Mouse (Mus musculus) midbrain, embryonic 15.5 days (tissue): ENCODE data around the gene Slc22a1. TPM values are rescaled to one million over a fixed set of nuclear protein-coding genes. Genes with fewer than 3 reads are reported as not detected.

Experiments
- ATAC-seq: fragments of 200-750 bp; cut with Nextera tagmentation; replicated peaks from 2 replicates; pipeline ENCODE4 v1.8.0; 2017; ENCODE audit warnings: moderate TSS enrichment
- H3K27ac ChIP-seq: fragments of 300-500 bp; sonication (generic); 2 replicates; pipeline ENCODE4 v1.5.1; 2015; ENCODE audit warnings: mild to moderate bottlenecking, inconsistent platforms
- H3K27me3 ChIP-seq: fragments of 300-500 bp; sonication (generic); replicated peaks from 2 replicates; pipeline ENCODE4 v1.6.1; 2015; ENCODE audit warnings: inconsistent platforms
- H3K36me3 ChIP-seq: fragments of 300-500 bp; sonication (generic); replicated peaks from 2 replicates; pipeline ENCODE4 v1.6.1; 2015; ENCODE audit warnings: inconsistent platforms
- H3K4me1 ChIP-seq: fragments of 300-500 bp; sonication (generic); 2 replicates; pipeline ENCODE4 v1.6.1; 2015; ENCODE audit warnings: inconsistent platforms
- H3K4me2 ChIP-seq: fragments of 300-500 bp; sonication (generic); 2 replicates; pipeline ENCODE4 v1.6.1; 2015; ENCODE audit warnings: inconsistent platforms, mild to moderate bottlenecking, moderate library complexity
- H3K4me3 ChIP-seq: fragments of 300-500 bp; sonication (generic); 2 replicates; pipeline ENCODE4 v1.5.1; 2015; ENCODE audit warnings: mild to moderate bottlenecking, inconsistent platforms
- H3K9ac ChIP-seq: fragments of 300-500 bp; sonication (generic); 2 replicates; pipeline ENCODE4 v1.6.1; 2015; ENCODE audit warnings: mild to moderate bottlenecking, inconsistent platforms
- H3K9me3 ChIP-seq: fragments of 300-500 bp; sonication (generic); 2 replicates; pipeline ENCODE4 v1.6.1; 2016; ENCODE audit warnings: inconsistent platforms
- WGBS: fragments of 180-500 bp; shearing (Covaris S2); methylation state at CpG from one replicate; pipeline ENCODE4 v1.1.7; 2015; ENCODE audit warnings: mixed read lengths; 5-methylcytosine and 5-hydroxymethylcytosine counted together
- polyA plus RNA-seq: library from polyadenylated mRNA; unstranded; fragments of >200 nt; fragmentation: Nextera tagmentation; extraction: Ambion mirVana; gene quantifications from 2 replicates; pipeline ENCODE4 v1.2.1, GENCODE M21; 2015

Gene Slc22a1
- polyA plus RNA-seq, 1 experiment from 2014 or later = not detected

- 91% methylated on average over 2 of the region's 2 CpGs for WGBS
- ATAC-seq = no peak
- peaks cover 30% of the 10 kb centered on the region for H3K36me3 ChIP-seq
- no peak overlapping the region for H3K4me2 ChIP-seq
- H3K4me1 ChIP-seq = no peaks in the 10 kb centered on the region
- H3K4me3 ChIP-seq = no peak overlapping the region
- H3K27me3 ChIP-seq = no peaks in the 10 kb centered on the region
- H3K9me3 ChIP-seq = no peaks in the 10 kb centered on the region
- no peak overlapping the region for H3K27ac ChIP-seq
- H3K9ac ChIP-seq = no peak overlapping the region
These were observed 35.3 kb upstream of the Slc22a1 start for GRCm38 (mm10) chr17:12710976-12711375.

- no peak overlapping the region for H3K27ac ChIP-seq
- no peaks in the 10 kb centered on the region for H3K27me3 ChIP-seq
- no peak overlapping the region for H3K4me3 ChIP-seq
- 83% methylated on average over 13 of the region's 13 CpGs for WGBS
- H3K9me3 ChIP-seq = no peaks in the 10 kb centered on the region
- no peak overlapping the region for H3K4me2 ChIP-seq
- H3K36me3 ChIP-seq = peaks cover 34% of the 10 kb centered on the region
- H3K4me1 ChIP-seq = no peaks in the 10 kb centered on the region
- H3K9ac ChIP-seq = no peak overlapping the region
- no peak for ATAC-seq
These were observed 34.6 kb upstream of the Slc22a1 start for GRCm38 (mm10) chr17:12710050-12710780.

GRCm38 (mm10) chr17:12708398-12708797 is 32.8 kb upstream of the Slc22a1 start:
- 96% methylated on average over 3 of the region's 3 CpGs for WGBS
- H3K4me1 ChIP-seq = no peaks in the 10 kb centered on the region
- H3K27ac ChIP-seq = no peak overlapping the region
- no peaks in the 10 kb centered on the region for H3K27me3 ChIP-seq
- no peak overlapping the region for H3K4me2 ChIP-seq
- no peaks in the 10 kb centered on the region for H3K9me3 ChIP-seq
- no peak for ATAC-seq
- H3K36me3 ChIP-seq = peaks cover 36% of the 10 kb centered on the region
- H3K4me3 ChIP-seq = no peak overlapping the region
- no peak overlapping the region for H3K9ac ChIP-seq

GRCm38 (mm10) chr17:12706590-12707049 is 31.0 kb upstream of the Slc22a1 start:
- WGBS = 93% methylated on average over 10 of the region's 10 CpGs
- H3K4me3 ChIP-seq = no peak overlapping the region
- peaks cover 50% of the 10 kb centered on the region for H3K36me3 ChIP-seq
- no peak for ATAC-seq
- H3K9me3 ChIP-seq = no peaks in the 10 kb centered on the region
- no peak overlapping the region for H3K9ac ChIP-seq
- no peaks in the 10 kb centered on the region for H3K27me3 ChIP-seq
- H3K4me2 ChIP-seq = no peak overlapping the region
- no peaks in the 10 kb centered on the region for H3K4me1 ChIP-seq
- no peak overlapping the region for H3K27ac ChIP-seq

GRCm38 (mm10) chr17:12702901-12703300 is 27.3 kb upstream of the Slc22a1 start:
- Histone ChIP-seq H3K27me3 (no peaks in the 10 kb centered on the region), H3K4me1 (no peaks in the 10 kb centered on the region), H3K4me2 (no peak overlapping the region), H3K9me3 (no peaks in the 10 kb centered on the region), H3K36me3 (peaks cover 68% of the 10 kb centered on the region), H3K4me3 (no peak overlapping the region), H3K9ac (no peak overlapping the region), H3K27ac (no peak overlapping the region)
- ATAC-seq = no peak
- WGBS = 89% methylated on average over 5 of the region's 5 CpGs

- Histone ChIP-seq H3K4me2 (no peak overlapping the region), H3K27ac (no peak overlapping the region), H3K9me3 (no peaks in the 10 kb centered on the region), H3K27me3 (no peaks in the 10 kb centered on the region), H3K36me3 (peaks cover 71% of the 10 kb centered on the region), H3K9ac (no peak overlapping the region), H3K4me1 (no peaks in the 10 kb centered on the region), H3K4me3 (no peak overlapping the region)
- WGBS = 95% methylated on average over 6 of the region's 6 CpGs
- no peak for ATAC-seq
These were observed 24.7 kb upstream of the Slc22a1 start for GRCm38 (mm10) chr17:12700373-12700772.

DNA sequence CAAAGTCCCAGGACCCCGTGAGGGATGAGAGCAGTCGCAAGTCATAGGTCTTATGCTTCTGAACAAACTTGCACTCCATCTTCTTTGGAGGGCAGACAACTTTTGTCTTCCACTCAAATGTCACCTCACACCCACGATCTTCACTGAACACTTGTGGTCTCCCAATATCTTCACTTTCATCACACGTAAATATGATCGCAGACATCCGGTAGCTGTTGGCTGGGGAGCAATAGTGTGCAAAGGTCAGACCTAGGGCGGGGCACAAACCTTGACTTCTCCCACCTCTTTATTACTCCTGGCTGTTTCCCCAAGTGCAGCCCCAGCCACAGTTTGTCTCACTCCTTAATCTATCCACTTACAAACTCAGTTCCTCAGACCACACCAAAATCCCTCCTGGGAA is 16.3 kb upstream of the Slc22a1 start:
- H3K27ac ChIP-seq = no peak overlapping the region
- no peaks in the 10 kb centered on the region for H3K27me3 ChIP-seq
- no peak overlapping the region for H3K4me3 ChIP-seq
- H3K9ac ChIP-seq = no peak overlapping the region
- 96% methylated on average over 7 of the region's 7 CpGs for WGBS
- peaks cover 74% of the 10 kb centered on the region for H3K36me3 ChIP-seq
- no peak for ATAC-seq
- H3K4me2 ChIP-seq = no peak overlapping the region
- H3K4me1 ChIP-seq = no peaks in the 10 kb centered on the region
- H3K9me3 ChIP-seq = no peaks in the 10 kb centered on the region

DNA sequence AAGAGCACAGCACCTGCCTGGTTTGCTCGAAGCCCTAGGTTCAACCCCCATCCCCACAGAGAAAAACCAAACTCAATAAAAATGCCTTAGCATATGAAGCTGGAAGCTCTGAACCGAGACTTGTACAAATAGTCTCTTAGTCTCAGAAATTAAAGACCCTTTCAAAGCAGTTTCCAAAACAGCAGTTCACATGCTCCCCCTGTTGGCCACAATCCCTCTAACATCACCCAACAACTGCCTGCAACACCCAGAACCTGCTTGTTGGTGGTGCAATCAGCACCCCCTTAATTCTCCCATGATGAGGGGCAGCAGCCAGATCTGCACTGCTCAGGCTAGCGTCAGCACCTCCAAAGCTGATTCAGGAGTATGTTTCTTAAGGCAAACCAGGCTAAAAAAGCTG is 13.9 kb upstream of the Slc22a1 start:
- no peaks in the 10 kb centered on the region for H3K9me3 ChIP-seq
- no peak for ATAC-seq
- 75% methylated on average over 3 of the region's 3 CpGs for WGBS
- no peaks in the 10 kb centered on the region for H3K4me1 ChIP-seq
- H3K4me2 ChIP-seq = no peak overlapping the region
- peaks cover 80% of the 10 kb centered on the region for H3K36me3 ChIP-seq
- no peak overlapping the region for H3K27ac ChIP-seq
- no peaks in the 10 kb centered on the region for H3K27me3 ChIP-seq
- H3K4me3 ChIP-seq = no peak overlapping the region
- no peak overlapping the region for H3K9ac ChIP-seq

- 92% methylated on average over 20 of the region's 20 CpGs for WGBS
- no peak overlapping the region for H3K4me2 ChIP-seq
- no peak for ATAC-seq
These were observed 12.9 kb upstream of the Slc22a1 start for GRCm38 (mm10) chr17:12688427-12689110.

GRCm38 (mm10) chr17:12684928-12685624 is 9.4 kb upstream of the Slc22a1 start:
- Histone ChIP-seq H3K4me2 (no peak overlapping the region), H3K9ac (no peak overlapping the region), H3K4me3 (no peak overlapping the region), H3K27me3 (no peaks in the 10 kb centered on the region), H3K4me1 (no peaks in the 10 kb centered on the region), H3K9me3 (no peaks in the 10 kb centered on the region), H3K36me3 (peaks cover 54% of the 10 kb centered on the region), H3K27ac (no peak overlapping the region)
- no peak for ATAC-seq
- WGBS = 94% methylated on average over 7 of the region's 7 CpGs

More at GRCm38 (mm10) chr17:12688427-12689110, 12.9 kb upstream of the Slc22a1 start:
- no peaks in the 10 kb centered on the region for H3K4me1 ChIP-seq
- no peaks in the 10 kb centered on the region for H3K9me3 ChIP-seq
- H3K9ac ChIP-seq = no peak overlapping the region
- H3K4me3 ChIP-seq = no peak overlapping the region
- H3K36me3 ChIP-seq = peaks cover 80% of the 10 kb centered on the region
- no peak overlapping the region for H3K27ac ChIP-seq
- no peaks in the 10 kb centered on the region for H3K27me3 ChIP-seq

DNA sequence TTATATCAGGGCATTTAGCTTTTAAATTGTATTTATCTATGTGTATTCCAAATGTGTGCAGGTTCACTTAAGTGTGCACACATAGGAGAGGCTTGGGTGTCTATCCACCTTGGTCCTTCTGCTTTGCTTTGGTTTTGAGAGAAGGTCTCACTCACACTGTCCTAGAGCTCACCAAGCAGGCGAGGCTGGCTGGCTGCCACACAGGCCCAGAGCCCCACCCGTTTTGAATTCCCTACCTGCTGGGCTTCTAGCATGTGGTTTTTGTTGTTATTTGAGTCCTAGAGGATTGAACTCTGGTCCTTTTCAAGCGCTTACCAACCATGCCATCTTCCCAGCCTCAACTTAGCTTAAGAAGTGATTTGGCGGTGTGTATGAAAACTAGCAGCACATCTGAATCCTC is 8.8 kb upstream of the Slc22a1 start:
- no peak overlapping the region for H3K9ac ChIP-seq
- H3K9me3 ChIP-seq = no peaks in the 10 kb centered on the region
- H3K27me3 ChIP-seq = no peaks in the 10 kb centered on the region
- WGBS = 84% methylated on average over 4 of the region's 4 CpGs
- H3K27ac ChIP-seq = no peak overlapping the region
- no peaks in the 10 kb centered on the region for H3K4me1 ChIP-seq
- no peak for ATAC-seq
- H3K4me3 ChIP-seq = no peak overlapping the region
- H3K36me3 ChIP-seq = peaks cover 51% of the 10 kb centered on the region
- no peak overlapping the region for H3K4me2 ChIP-seq

DNA sequence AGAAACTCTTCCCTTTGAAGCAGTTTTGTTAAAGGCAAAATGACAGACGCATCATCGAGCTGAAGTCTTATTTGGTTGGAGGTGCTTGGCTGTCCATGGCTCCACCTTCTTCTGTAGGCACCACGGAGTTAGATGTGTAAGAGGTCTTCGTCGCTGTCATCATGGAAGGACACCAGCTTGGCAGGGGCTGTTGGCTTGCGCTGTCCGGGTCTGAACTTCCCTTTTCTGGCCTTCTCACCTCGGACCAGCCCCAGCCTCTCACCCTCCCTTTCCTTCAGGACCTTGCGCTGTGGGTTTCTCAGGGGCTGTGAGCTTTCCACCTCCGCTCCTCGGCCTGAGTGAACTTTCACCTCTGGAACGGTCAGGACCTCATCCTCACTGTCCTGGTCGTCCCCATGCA is 8.0 kb upstream of the Slc22a1 start:
- no peaks in the 10 kb centered on the region for H3K9me3 ChIP-seq
- no peak for ATAC-seq
- WGBS = 96% methylated on average over 13 of the region's 13 CpGs

More for the DNA sequence above, 8.0 kb upstream of the Slc22a1 start:
- no peaks in the 10 kb centered on the region for H3K4me1 ChIP-seq
- peaks cover 43% of the 10 kb centered on the region for H3K36me3 ChIP-seq
- H3K4me2 ChIP-seq = no peak overlapping the region
- no peak overlapping the region for H3K4me3 ChIP-seq
- H3K27ac ChIP-seq = no peak overlapping the region
- no peaks in the 10 kb centered on the region for H3K27me3 ChIP-seq
- H3K9ac ChIP-seq = no peak overlapping the region
